Mouse (Mus musculus): ENCODE data around the gene Gpr68.

The Gpr68 gene

GRCm38 (mm10) chr12:100871841-100872240 is 36.2 kb downstream of the Gpr68 start:
- DNase-seq (ENCODE audit: inconsistent ontology term): no peak

DNA sequence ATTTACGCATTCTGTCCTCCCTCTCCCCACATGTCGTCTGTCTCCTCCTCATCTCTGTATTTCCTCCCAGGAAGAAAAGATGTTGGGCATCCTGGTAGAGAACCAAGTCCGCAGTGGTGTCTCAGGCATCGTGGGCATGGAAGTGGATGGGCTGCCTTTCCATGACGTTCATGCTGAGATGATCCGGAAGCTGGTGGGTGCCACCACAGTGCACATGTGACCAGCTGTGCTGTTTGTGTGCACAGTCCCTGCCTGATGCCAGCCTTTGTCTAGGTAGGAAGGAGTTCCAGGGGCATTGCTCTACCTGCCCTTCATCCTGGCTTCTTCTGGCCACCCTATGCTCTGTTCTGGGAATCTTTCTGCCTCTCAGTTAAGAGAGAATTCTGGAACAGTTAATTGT is 36.8 kb downstream of the Gpr68 start:
- DNase-seq (ENCODE audit: inconsistent ontology term): no peak

DNA sequence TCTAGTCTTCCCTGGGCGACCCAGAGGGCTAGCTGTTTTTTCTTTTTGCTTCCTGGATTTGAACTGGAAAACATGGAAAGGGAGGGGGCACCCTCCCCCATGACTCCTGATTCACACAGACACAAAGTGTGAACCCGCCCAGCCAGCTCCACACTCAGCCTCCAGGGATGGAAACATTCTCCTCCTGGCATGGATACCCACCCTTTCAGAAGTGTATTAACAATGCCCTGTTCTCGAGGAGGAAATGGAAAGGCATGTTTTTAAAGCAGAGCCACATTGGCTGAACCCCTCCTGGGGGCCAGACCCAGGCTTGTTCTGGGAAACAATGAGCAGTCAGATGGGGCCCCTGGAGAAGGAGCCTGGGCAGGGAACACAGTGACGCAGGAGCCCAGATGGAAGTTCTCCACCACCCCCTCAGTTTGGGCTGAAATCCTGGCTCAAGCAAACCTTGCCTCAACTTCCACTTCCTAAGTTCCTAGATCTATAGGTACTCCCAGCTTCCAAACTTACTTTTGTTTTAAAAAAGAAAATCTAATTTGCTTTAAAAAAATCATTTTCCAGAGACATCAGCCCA is 39.9 kb downstream of the Gpr68 start:
- no peak for DNase-seq (ENCODE audit: inconsistent ontology term)

DNA sequence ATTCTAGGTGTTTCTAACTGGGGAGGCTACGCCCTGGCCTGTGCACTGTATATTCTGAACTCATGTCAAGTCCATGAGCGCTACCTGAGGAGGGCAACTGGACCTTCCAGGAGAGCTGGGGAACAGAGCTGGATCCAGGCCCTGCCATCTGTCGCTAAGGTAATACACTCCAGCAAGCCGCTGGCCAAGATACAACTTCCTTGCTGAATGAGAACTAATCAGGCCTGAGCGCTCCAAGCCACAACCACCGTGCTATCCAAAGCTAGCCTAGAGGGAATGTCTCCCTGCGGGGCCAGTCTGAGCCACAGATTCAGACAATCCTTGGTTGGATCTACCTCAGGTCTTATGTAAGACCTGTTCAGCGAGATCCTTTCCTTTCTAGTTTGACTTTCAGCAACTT is 40.9 kb downstream of the Gpr68 start:
- DNase-seq (ENCODE audit: inconsistent ontology term): peak; percentile 8

DNA sequence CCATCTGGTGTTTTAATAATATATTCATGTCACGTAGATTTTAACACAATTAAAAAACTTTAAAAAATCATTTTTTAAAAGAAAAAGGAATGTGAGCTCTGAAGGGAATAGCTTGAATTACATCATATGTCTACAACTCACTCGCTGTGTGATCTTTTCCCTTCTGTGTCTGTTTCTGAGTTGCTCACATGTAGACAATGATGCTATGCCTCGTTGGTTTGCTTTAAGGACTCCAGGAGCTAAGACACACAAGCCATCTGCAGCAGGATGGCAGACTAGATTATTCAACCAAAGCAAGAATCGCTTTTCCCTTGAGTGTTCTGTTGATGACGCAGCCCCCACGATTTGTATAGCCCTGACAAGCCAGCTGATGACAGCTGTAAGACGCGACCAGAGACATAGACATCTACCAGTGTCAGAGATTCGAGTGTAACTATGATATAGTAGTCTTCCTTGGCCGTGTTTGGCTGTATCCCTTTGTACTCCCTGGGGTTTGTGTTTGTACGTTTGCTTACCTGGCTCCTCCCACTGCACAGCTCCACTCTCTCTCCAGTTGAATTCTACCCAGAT is 42.4 kb downstream of the Gpr68 start:
- DNase-seq (ENCODE audit: inconsistent ontology term): no peak

- DNase-seq (ENCODE audit: inconsistent ontology term): no peak
Measured at GRCm38 (mm10) chr12:100865072-100865471, 42.9 kb downstream of the Gpr68 start.

GRCm38 (mm10) chr12:100862856-100863446 is 45.0 kb downstream of the Gpr68 start:
- DNase-seq (ENCODE audit: inconsistent ontology term): no peak

DNA sequence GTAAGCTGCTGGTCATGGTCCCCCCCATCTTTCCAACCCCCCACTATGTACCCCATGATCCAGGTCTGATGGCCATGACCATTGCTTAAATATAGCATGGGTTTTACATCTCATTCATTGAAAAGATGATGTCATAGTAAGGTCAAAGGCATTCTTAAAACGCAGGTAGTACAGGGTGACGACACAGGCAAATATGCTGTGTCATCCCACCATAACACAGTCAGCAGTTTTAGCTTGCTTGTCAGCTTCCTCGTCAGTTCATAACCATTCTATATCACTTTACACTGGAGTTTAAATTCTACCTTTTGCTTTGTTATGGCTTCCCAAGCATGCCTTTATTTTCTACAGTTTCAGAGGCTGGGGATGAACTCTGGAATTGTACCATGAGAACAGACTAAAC is 45.7 kb downstream of the Gpr68 start:
- no peak for DNase-seq (ENCODE audit: inconsistent ontology term)

DNA sequence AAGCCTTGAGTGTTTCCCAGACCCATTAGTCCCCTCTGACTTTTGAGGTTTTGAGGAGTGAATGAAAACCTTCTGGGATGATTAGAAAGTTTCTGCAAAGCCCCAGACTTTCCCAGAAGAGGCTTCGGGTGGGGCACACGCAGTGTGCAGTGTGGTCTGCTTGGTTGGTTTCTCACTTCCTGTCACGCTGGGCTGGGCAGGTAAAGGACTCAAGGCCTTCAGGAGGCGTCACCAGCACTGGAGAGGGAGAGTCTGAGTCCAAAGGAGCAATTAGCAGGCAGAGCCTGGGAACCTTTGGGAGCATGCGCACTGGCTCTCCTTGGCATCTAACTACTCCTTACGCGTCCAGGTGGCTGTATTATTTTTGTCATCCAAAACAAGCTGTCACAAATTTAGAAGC is 50.2 kb downstream of the Gpr68 start:
- DNase-seq (ENCODE audit: inconsistent ontology term): no peak

DNA sequence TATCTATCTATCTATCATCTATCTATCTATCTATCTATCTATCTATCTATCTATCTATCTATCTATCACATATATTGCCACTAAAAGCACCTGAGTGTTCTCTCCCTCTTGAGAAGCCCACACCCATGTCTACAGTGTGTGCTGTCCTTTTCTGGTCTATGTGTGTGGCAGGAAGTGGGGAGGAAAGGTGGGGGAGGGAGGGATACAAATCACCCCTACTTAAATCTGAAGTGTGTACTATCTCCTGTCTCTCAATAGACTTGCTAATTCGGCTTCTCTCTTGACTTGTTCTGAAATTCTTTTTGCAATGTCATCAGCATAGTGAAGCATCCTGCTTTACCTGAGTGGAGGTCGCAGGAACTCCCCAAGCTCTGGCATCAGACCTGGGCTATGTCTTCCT is 51.7 kb downstream of the Gpr68 start:
- no peak for DNase-seq (ENCODE audit: inconsistent ontology term)

GRCm38 (mm10) chr12:100852370-100852769 is 55.6 kb downstream of the Gpr68 start:
- DNase-seq (ENCODE audit: inconsistent ontology term): no peak

DNA sequence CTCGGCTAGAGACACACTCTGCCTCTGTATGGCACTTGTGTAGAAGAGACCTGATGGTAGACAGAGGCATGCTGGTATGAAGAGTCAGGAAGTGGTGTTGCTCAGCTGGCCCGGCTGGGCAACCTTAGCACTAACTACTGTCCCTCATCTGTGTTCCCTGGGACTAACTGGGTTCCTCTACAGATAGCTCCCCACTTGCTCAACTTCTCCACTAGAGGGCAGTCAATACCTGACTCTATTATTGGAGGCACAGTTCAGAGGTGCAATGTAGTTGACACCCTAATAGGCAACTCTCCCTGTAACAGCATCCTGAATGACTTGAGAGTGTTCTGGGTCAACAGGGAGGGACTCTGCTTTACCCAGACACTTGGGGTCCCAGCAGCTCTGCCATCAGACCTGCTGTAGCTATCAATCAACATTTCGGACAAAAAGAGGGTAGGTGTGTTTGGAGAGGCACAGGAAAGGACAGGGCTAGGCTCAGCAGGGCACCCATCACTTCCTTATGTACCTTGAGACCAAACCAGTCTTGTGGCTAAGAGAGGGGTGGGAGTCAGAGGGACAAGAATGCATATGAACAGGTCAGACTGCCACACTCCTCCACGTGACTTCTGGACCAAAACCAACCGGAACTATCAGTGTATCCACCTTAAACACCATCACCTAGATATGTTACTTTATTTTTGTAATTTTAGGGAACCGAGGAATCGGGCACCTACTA is 58.4 kb downstream of the Gpr68 start:
- DNase-seq (ENCODE audit: inconsistent ontology term): peak; percentile 29

GRCm38 (mm10) chr12:100847437-100848080 is 60.4 kb downstream of the Gpr68 start:
- no peak for DNase-seq (ENCODE audit: inconsistent ontology term)

GRCm38 (mm10) chr12:100846566-100846965 is 61.4 kb downstream of the Gpr68 start:
- no peak for DNase-seq (ENCODE audit: inconsistent ontology term)

GRCm38 (mm10) chr12:100845829-100846228 is 62.2 kb downstream of the Gpr68 start:
- DNase-seq (ENCODE audit: inconsistent ontology term): no peak

GRCm38 (mm10) chr12:100844546-100844945 is 63.5 kb downstream of the Gpr68 start:
- DNase-seq (ENCODE audit: inconsistent ontology term): no peak

DNA sequence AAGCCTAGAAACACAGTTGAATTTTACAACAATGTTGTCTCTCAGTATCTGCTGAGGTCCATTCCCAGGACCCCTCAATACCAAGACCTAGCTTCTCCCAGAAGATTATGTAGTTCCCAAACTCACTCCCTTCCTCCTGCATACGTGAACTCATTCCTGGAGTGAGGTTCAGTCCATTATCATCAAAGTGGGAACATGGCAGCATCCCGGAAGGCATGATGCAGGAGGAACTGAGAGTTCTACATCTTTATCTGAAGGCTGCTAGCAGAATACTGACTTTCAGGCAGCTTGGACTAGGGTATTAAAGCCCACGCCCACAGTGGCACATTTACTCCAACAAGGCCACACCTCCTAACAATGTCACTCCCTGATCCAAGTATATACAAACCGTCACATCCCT is 64.8 kb downstream of the Gpr68 start:
- no peak for DNase-seq (ENCODE audit: inconsistent ontology term)

DNA sequence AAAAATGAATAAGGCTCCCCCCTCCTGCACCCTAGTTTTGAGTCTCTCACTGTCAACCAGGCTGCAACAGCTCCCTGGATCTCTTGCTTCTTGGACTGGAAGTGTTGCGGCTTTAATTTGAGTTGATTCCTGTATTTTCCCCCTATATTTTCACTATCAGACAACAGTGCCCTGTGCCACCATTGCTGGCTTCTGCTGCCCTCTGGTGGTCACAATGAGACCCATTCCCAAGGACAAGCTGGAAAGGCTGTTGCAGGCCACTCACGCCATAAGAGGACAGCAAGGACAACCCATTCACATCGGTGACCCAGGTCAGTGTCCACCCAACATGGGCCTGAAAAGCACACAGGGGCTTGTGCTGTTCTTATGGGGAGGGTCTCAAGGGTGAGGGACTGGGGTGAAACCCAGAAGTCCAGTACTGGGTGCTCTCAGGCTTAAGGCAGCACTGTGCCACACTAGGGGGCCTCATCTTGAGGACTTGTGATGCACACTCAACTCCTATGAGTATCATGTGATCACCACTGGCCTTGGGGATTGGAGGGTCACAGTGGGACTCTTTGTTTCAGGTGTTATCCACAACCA is 66.7 kb downstream of the Gpr68 start:
- DNase-seq (ENCODE audit: inconsistent ontology term): peak; percentile 63

DNA sequence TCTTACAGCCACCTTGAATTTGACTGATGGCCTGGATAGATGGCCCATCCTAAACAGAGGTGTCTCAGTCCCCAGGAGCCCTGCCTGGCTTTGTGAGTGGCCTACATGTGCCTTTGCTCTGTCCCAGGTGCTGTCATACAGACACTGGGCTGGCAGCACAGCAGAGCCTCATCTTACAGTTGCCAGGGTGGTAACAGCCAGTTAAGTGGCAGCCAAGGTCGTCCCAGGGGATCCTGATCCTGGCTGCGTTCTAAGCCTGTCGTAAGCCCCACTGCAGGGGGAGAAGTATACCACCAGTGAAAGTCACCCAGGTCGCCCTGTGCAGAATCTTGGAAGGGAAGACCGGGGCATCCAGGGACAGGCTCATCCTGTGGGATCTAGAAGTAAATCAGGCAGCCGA is 68.1 kb downstream of the Gpr68 start:
- DNase-seq (ENCODE audit: inconsistent ontology term): no peak

DNA sequence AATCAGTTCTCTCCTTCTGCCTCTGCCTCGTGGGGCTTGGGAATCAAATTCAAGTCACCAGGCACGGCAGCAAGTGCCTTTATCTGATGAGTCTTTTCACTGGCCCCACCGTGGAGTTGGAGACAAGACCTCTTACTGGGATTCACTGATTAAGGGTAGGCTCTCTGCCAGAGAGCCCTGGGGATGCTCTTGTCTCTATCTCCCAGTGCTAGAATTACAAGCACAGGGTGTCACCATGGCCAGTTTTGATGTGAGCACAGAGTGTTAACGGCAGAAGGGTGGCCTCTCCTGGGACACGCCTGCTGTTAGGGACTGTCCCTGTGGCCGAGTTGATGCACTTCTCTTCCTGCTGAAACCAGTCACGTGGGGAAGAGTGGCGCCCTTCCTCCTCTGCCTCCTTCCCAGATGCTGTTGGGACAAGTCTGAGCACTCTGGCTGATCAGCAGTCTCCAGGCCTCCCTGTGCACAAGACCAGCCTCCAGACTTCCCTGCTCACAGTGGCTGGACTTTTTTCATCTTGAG is 68.9 kb downstream of the Gpr68 start:
- no peak for DNase-seq (ENCODE audit: inconsistent ontology term)

DNA sequence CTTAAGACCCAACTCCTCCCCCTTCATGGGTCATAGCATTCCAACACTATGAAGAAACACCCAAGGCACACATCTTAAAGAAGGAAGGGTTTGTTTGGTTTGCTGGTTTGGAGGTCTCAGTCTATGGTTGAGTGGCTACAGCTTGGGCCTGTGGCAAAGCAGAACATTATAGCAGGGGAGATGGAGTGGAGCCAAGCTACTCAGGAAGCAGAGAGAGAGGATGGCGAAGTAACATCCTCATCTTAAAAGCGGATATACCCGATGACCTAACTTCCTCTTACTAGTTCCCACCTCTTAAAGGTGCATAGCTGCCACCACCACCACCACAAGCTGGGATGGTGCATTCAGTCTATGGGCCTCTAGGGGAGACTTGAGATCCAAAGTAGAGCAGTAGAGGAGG is 70.8 kb downstream of the Gpr68 start:
- no peak for DNase-seq (ENCODE audit: inconsistent ontology term)

Measured in Muller cell, postnatal 12 days (primary cell).